Mouse (Mus musculus): ENCODE results near the gene Fbxo11.

The Fbxo11 gene

GRCm38 (mm10) chr17:88065031-88065800 is at the start of gene Fbxo11:
Gene Fbxo11 (minus strand): TSS chr17:88065291.
- DNase-seq (ENCODE audit: low spot score) = peak; percentile 69

DNA sequence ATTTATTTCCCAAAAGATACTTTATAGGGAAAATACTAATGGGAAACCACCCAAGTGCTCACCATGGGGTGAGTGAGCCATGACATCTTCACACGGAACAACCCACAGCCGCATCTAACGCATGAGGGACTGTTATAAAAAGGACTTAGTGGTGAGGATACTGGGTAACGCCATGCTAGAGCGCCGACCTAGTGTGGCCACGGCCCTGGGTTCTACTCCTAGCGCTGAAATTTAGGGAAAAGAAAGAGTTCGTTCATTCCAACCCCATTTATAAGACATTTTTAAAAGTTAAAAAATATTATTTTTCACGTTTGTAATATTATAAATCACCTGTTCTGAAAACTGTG is 48.8 kb upstream of the Fbxo11 start:
- no peak for DNase-seq (ENCODE audit: low spot score)

- DNase-seq (ENCODE audit: low spot score) = no peak
Observed at GRCm38 (mm10) chr17:88113015-88113882, 48.2 kb upstream of the Fbxo11 start.

DNA sequence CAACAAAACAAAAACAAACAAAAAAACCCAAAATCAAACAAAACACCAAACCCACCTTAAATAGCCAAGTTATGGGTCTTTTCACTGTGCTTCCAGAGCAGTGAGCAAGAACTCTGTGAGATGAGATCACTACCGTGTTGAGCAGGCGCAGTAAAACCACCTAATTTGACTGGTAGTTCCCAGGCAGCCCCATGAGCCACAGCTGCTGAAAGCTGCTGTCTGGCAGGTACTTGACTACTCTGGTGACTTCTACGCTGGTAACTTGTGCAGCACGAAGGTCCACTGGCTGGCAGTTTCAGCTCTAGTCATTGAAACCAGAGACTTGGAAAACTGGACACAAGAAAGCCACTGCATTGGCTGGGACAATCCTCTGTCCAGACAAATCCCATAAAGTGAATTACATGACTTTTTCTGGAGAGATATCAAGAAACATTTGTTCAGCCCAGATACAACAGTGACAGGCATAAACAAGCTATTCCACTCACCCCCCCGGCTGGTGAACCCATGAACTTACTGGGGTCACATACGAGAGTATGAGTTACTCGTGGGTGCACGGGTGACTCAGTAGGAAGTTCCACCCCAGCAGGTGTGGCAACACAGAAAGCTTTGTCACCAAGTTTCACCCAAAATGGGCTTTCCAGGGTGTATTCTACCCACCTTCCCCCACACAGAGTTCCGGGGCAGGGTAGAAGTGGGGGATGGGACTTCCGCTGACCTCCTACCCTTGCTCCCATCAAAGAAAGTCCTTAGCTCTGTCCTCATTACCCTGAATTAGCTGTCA is 47.0 kb upstream of the Fbxo11 start:
- no peak for DNase-seq (ENCODE audit: low spot score)

DNA sequence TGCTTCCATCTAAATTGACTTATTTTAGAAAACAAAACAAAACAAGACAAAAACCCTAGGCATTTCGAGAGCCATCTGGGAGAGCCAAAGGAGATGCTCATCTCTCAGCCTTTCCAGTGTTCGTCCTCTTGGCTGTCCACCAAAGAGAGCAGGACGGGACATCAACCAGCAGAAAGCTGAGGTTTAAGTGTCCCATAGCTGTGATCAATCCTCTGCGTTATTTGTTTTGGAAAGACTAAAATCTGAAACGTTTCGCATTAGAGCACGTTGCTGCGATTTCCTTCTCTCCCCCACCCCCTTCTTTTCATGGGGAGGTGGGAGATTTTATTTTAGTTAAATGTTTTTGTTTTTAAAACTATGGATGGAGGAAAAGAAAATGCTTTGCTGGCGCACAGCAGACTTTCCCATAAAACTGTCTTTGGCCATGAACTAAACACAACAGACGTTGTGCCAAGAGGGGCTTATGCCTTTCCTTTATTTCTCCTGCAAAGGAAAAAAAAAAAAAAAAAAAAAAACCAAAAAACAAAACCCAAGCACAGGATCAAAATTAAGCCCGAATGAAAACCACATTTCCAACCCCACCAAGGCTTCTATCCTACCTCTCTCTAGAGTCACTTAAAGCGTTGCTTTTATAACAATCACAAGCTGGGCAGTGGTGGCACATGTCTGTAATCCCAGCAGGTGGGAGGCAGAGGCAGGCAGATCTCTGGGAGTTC is 46.1 kb upstream of the Fbxo11 start:
- peak; percentile 32 for DNase-seq (ENCODE audit: low spot score)

DNA sequence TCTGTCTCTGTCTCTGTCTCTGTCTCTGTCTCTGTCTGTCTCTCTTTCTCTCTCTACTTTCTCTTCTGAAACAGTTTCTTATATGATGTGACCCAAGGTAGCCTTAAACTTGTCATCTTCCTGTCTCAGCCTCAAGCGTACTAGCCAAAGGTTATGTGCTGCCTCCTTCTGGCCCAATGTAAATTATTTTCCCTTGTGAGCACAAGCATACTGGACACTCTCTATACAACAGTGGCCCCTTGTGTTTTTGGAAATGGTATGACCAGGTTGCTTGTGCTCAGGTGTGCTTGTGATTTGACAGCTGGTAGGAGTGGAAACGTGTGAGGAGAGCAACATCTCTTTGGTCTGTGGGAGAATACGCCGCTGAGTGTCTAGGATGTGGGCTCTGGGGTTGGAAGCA is 42.6 kb upstream of the Fbxo11 start:
- DNase-seq (ENCODE audit: low spot score) = no peak

- no peak for DNase-seq (ENCODE audit: low spot score)
Observed at GRCm38 (mm10) chr17:88106365-88106764, 41.3 kb upstream of the Fbxo11 start.

- DNase-seq (ENCODE audit: low spot score) = no peak
Observed at GRCm38 (mm10) chr17:88102597-88102996, 37.5 kb upstream of the Fbxo11 start.

- DNase-seq (ENCODE audit: low spot score) = no peak
Observed at GRCm38 (mm10) chr17:88098181-88098852, 33.2 kb upstream of the Fbxo11 start.

DNA sequence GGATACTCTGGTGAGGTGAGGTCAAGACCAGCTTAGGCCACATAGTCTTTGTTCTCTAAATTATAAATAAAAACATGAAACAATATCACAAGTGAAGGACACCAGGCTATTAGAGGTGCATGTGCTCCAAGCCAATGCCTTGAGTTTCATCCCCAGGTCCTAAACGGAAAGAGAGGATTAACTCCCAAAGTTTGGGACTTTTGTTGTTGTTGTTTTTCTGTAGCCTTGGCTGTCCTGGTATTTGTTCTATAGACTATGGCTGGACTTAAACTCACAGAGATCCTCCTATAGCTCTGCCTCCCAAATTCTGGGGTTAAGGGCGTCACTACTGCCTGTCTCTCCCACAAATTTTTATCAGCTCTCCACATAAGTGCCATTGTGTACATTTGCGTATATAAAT is 32.5 kb upstream of the Fbxo11 start:
- no peak for DNase-seq (ENCODE audit: low spot score)

GRCm38 (mm10) chr17:88096809-88097399 is 31.8 kb upstream of the Fbxo11 start:
- DNase-seq (ENCODE audit: low spot score) = no peak

DNA sequence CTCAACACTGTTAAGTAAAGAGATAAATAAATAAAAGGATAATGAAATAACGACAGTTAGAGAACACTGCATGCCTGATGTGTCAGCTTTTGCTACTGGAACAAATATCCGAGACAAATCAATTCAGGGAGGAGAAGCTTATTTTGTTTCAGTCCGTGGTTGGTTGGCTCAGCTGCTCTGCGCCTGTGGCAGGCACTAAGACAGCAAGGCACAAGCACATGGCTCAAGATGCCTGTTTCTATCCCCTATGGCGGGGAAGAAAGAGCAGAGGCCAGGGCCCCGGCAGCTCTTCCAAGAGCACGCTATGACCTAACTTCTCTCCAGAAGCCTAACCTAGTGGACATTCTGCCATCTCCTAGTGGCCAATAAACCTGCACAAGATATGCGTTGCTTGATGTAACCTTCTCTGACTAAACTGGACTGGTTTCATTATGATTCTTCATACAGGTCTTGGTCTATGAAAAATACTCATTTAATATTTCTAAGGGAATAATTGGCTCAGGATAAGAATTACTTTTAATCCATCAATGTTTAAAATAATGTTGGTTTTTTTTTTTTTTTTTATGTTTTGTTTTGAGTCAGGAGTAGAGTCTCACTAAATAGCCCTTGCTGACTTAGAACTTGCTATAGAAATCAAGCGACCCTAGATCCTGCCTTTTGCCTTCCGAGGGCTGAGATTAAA is 30.6 kb upstream of the Fbxo11 start:
- no peak for DNase-seq (ENCODE audit: low spot score)

DNA sequence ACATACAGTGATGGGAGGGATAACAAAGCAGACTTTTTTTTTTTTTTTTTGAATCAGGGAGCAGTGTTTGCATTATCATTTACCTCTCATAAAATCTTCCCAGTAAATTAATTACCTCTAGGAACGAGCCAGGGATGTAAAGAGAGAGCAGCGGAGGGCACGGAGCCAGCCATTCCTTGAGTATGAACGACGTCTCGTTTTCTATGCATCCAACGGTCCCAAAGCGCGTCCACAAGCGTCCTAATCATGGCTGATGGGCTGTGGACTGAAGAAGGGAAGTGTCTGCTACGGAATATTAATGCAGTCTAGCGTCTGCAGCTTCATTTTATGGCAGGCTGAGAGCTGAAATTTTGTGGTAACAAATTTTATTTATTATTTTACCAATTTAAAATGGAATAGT is 29.2 kb upstream of the Fbxo11 start:
- no peak for DNase-seq (ENCODE audit: low spot score)

DNA sequence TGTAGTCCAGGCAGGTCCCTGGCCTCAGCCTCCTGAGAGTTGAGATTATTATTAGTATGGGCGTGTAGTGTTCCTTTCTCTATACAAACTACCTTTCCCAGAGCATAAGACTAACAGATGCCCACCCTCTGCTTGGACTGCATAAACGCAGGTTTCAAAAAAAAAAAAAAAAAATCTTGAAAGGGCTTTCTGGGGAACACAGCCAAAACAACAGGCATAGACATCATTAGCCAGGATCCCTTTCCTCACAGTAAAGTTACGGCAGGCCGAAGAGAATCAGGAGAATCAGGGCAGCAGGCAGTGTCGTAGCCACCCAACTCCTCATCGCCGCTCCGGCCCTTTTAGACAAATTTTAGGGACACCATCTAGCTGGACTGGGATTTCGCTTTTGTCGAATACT is 28.7 kb upstream of the Fbxo11 start:
- no peak for DNase-seq (ENCODE audit: low spot score)

- no peak for DNase-seq (ENCODE audit: low spot score)
Observed at GRCm38 (mm10) chr17:88085976-88086375, 20.9 kb upstream of the Fbxo11 start.

DNA sequence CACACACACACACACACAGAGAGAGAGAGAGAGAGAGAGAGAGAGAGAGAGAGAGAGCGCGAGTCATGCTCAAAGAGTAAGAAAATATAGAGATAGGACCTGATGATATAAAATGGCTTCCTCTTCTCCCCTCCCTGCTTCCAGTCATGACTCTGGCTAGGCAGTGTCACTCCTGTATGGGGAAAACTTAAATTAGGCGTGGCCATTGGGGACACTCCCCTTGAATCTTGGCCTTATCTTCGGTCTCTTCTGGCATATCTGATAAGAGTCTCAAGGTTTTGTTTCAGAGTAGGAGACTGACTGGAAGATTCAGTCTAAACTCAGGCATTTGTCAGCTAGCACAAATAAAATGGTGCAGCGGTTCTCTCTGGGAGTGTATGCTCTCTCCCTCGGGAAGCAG is 16.4 kb upstream of the Fbxo11 start:
- DNase-seq (ENCODE audit: low spot score) = no peak

GRCm38 (mm10) chr17:88079771-88080170 is 14.7 kb upstream of the Fbxo11 start:
- no peak for DNase-seq (ENCODE audit: low spot score)

DNA sequence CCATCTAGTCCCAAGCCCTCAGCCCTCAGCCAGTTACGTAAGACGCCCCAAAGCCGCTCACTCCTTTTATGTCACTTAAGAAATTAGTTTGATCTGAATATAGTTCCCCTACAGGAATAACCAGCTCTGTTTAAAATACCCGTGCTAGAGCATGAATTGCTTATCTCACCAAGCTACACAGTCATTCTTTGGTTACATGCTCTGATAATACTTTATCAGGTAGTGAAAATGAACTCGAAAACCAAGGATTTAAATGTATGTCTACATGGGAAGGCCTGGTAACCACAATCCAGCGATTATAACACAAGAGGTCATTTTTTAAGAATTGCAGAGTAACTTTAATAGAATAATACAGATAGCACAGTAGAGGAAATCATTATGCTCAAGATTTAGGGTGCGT is 7.0 kb upstream of the Fbxo11 start:
- DNase-seq (ENCODE audit: low spot score) = no peak

DNA sequence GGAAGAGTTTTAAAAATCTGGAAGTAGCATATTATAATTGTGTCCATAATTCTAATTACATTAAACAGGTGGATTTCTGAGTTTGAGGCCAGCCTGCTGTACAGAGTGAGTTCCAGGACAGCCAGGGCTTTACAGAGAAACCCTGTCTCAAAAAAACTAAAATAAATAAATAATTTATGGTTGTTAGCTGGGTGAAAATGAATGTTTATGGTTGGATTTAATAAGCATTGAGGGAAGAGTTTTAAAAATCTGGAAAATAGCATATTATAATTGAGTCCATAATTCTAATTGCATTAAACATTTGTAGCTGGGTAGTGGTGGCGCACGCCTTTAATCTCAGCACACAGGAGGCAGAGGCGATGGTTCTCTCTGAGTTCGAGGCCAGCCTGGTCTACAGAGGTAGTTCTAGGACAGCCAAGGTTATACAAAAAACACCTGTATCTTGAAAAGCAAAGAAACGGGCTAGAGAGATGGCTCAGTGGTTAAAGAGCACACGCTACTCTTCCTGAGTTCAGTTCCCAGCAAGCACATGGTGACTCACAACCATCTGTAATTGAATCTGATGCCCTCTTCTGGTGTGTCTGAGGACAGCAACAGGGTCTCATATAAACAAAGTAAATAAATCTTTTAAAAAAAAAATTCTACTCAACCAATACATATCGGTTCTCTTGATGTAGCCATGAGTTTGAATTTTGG is 3.1 kb upstream of the Fbxo11 start:
- DNase-seq (ENCODE audit: low spot score) = no peak
